Mouse (Mus musculus) adrenal gland, postnatal 10 days (tissue): ENCODE data around the gene Antxr1. TPM values are rescaled to one million over a fixed set of nuclear protein-coding genes. Genes with fewer than 3 reads are reported as not detected.

Source experiments
- DNase-seq: peaks from one replicate; pipeline ENCODE4 v3.0.0; 2021; ENCODE audit warnings: mixed read lengths
- long read RNA-seq, 2 experiments: library from polyadenylated mRNA; stranded (forward); transcript quantifications; one replicate each; pipeline ENCODE4 v2.0.0; 2021
- total RNA-seq, 2 experiments: library from RNA; stranded (reverse); gene quantifications; 2 replicates each; pipeline ENCODE4 v1.2.3; 2021

Gene Antxr1
- total RNA-seq = 10 to 100 TPM; 29.4 to 34.9 TPM
- long read RNA-seq, experiment 1, partial matches to known transcripts = 0 of 6 reads
- long read RNA-seq, experiment 1, other reads (novel, unspliced or antisense) = 6 of 6 reads
- long read RNA-seq, experiment 2, partial matches to known transcripts = 0 of 3 reads
- long read RNA-seq, experiment 2, other reads (novel, unspliced or antisense) = 3 of 3 reads

- DNase-seq = peak; percentile 71
These were observed at the start of gene Antxr1 for GRCm38 (mm10) chr6:87335091-87335934. TSS of gene Antxr1 (minus strand) at chr6:87335821.

- peak; percentile 29 for DNase-seq
These were observed 49.1 kb upstream of the Antxr1 start for GRCm38 (mm10) chr6:87384761-87385160.

- DNase-seq = peak; percentile 56
These were observed 48.5 kb upstream of the Antxr1 start for GRCm38 (mm10) chr6:87383926-87384691.

GRCm38 (mm10) chr6:87373057-87373456, 37.4 kb upstream of the Antxr1 start, which contains the start of gene Gkn2:
TSS of gene Gkn2 (plus strand) at chr6:87373357.
- no peak for DNase-seq

GRCm38 (mm10) chr6:87369223-87369622, 33.6 kb upstream of the Antxr1 start:
- no peak for DNase-seq

GRCm38 (mm10) chr6:87354441-87354840, 18.8 kb upstream of the Antxr1 start:
- no peak for DNase-seq

GRCm38 (mm10) chr6:87350829-87351228, 15.2 kb upstream of the Antxr1 start, which contains the start of gene Gkn1:
TSS of gene Gkn1 (minus strand) at chr6:87350942.
- DNase-seq = no peak

- no peak for DNase-seq
These were observed 294 bp upstream of the Antxr1 start for GRCm38 (mm10) chr6:87335935-87336295.

- DNase-seq = peak; percentile 31
These were observed 1.1 kb downstream of the Antxr1 start for GRCm38 (mm10) chr6:87334361-87335090.

- peak; percentile 21 for DNase-seq
These were observed 3.2 kb downstream of the Antxr1 start for GRCm38 (mm10) chr6:87332380-87332779.

- no peak for DNase-seq
These were observed 7.1 kb downstream of the Antxr1 start for GRCm38 (mm10) chr6:87328265-87329173.

GRCm38 (mm10) chr6:87326932-87327331, 8.7 kb downstream of the Antxr1 start:
- DNase-seq = no peak

- peak; percentile 59 for DNase-seq
These were observed 12.2 kb downstream of the Antxr1 start for GRCm38 (mm10) chr6:87323381-87323780.

GRCm38 (mm10) chr6:87318651-87319050, 17.0 kb downstream of the Antxr1 start:
- DNase-seq = no peak

GRCm38 (mm10) chr6:87316966-87317365, 18.7 kb downstream of the Antxr1 start:
- peak; percentile 45 for DNase-seq

- DNase-seq = no peak
These were observed 22.9 kb downstream of the Antxr1 start for GRCm38 (mm10) chr6:87312761-87313160.

- no peak for DNase-seq
These were observed 31.1 kb downstream of the Antxr1 start for GRCm38 (mm10) chr6:87304486-87304885.

- DNase-seq = no peak
These were observed 32.9 kb downstream of the Antxr1 start for GRCm38 (mm10) chr6:87302746-87303145.

- DNase-seq = no peak
These were observed 33.6 kb downstream of the Antxr1 start for GRCm38 (mm10) chr6:87301991-87302390.

GRCm38 (mm10) chr6:87294904-87295303, 40.7 kb downstream of the Antxr1 start:
- no peak for DNase-seq
